Mouse (Mus musculus) forebrain, embryonic 14.5 days (tissue): ENCODE measurements around the gene Gm5460. TPM values are rescaled to one million over a fixed set of nuclear protein-coding genes. Genes with fewer than 3 reads are reported as not detected.

Experiments
- ATAC-seq: fragments of 200-750 bp; cut with Nextera tagmentation; 2 replicates; pipeline ENCODE4 v1.8.0; 2017; ENCODE audit warnings: mild to moderate bottlenecking, moderate library complexity
- DNase-seq: peaks from one replicate; pipeline ENCODE4 v3.0.0-alpha.2; 2015; ENCODE audit warnings: low spot score
- H3K27ac ChIP-seq: fragments of 300-500 bp; sonication (generic); 2 replicates; pipeline ENCODE4 v1.5.1; 2014; ENCODE audit warnings: low read depth, mild to moderate bottlenecking, control low read depth, low read length, moderate library complexity
- H3K27me3 ChIP-seq: fragments of 300-500 bp; sonication (generic); replicated peaks from 2 replicates; pipeline ENCODE4 v1.6.1; 2014; ENCODE audit warnings: low read length, control low read depth, mixed read lengths; ENCODE audit not compliant: control insufficient read depth, insufficient read depth
- H3K36me3 ChIP-seq: fragments of 300-500 bp; sonication (generic); 2 replicates; pipeline ENCODE4 v1.6.1; 2014; ENCODE audit warnings: low read length, control low read depth; ENCODE audit not compliant: control insufficient read depth, insufficient read depth
- H3K4me1 ChIP-seq: fragments of 300-500 bp; sonication (generic); 2 replicates; pipeline ENCODE4 v1.6.1; 2014; ENCODE audit warnings: antibody characterized with exemption, low read length, control low read depth; ENCODE audit not compliant: control insufficient read depth, insufficient read depth
- H3K4me2 ChIP-seq: fragments of 300-500 bp; sonication (generic); 2 replicates; pipeline ENCODE4 v1.6.1; 2014; ENCODE audit warnings: mild to moderate bottlenecking, control low read depth, low read length
- H3K4me3 ChIP-seq: fragments of 300-500 bp; sonication (generic); 2 replicates; pipeline ENCODE4 v1.5.1; 2014; ENCODE audit warnings: low read depth, low read length, control low read depth
- H3K9ac ChIP-seq: fragments of 300-500 bp; sonication (generic); 2 replicates; pipeline ENCODE4 v1.6.1; 2014; ENCODE audit warnings: mild to moderate bottlenecking, low read length, control low read depth, moderate library complexity
- H3K9me3 ChIP-seq: fragments of 300-500 bp; sonication (generic); replicated peaks from 2 replicates; pipeline ENCODE4 v1.6.1; 2016; ENCODE audit warnings: low read length, control low read depth, mixed read lengths; ENCODE audit not compliant: control insufficient read depth
- WGBS: fragments of 180-500 bp; shearing (Covaris S2); extraction: QIAGEN DNeasy Blood & Tissue Kit; methylation state at CpG from one replicate; pipeline ENCODE4 v1.1.7; 2014; 5-methylcytosine and 5-hydroxymethylcytosine counted together
- polyA plus RNA-seq: library from polyadenylated mRNA; unstranded; fragments of >200 nt; fragmentation: Nextera tagmentation; extraction: Ambion mirVana; gene quantifications from 2 replicates; pipeline ENCODE4 v1.2.1, GENCODE M21; 2014

The Gm5460 gene
- not detected in 2 replicates for polyA plus RNA-seq

GRCm38 (mm10) chr14:34016381-34016780, at the start of gene Gm5460:
TSS of gene Gm5460 (plus strand) at chr14:34016758.
- Histone ChIP-seq H3K9ac (no peak within 1 kb of the TSS), H3K4me1 (no peaks in the 10 kb centered on the region), H3K27ac (no peak within 1 kb of the TSS), H3K36me3 (no peaks in the 10 kb centered on the region), H3K4me3 (no peak within 1 kb of the TSS), H3K4me2 (no peak within 1 kb of the TSS), H3K27me3 (no peaks in the 10 kb centered on the region), H3K9me3 (no peaks in the 10 kb centered on the region)
- ATAC-seq (no peak), DNase-seq (no peak)
- WGBS = 91% methylated on average over 4 of the region's 4 CpGs

GRCm38 (mm10) chr14:33972679-33973078, 43.9 kb upstream of the Gm5460 start:
- H3K4me2 ChIP-seq = no peak overlapping the region
- H3K4me3 ChIP-seq = no peak overlapping the region
- no peaks in the 10 kb centered on the region for H3K4me1 ChIP-seq
- H3K36me3 ChIP-seq = no peaks in the 10 kb centered on the region
- 55% methylated on average over 7 of the region's 7 CpGs for WGBS
- no peaks in the 10 kb centered on the region for H3K27me3 ChIP-seq
- ATAC-seq = no peak
- H3K9ac ChIP-seq = no peak overlapping the region
- DNase-seq = peak; percentile 35
- H3K9me3 ChIP-seq = no peaks in the 10 kb centered on the region
- H3K27ac ChIP-seq = no peak overlapping the region

DNA sequence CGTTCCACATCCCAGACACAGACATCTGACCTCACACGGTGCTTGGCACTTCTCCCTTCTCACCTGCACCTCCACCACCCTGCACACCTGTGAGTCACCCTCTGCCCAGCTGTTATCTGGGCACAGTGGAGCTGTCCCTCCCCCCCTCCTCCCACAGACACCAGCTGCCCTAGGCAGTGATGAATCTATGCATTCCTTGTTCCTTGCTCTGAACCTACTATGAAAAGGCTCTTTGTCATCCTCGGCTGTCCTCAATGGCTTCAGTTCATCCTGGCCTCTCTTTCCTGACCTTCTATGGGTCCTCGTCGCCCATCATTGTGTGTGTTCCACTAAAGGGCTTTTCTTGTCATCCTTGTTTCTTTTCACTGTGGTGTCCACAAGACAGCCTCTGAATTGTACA, 41.8 kb upstream of the Gm5460 start:
- DNase-seq = no peak
- Histone ChIP-seq H3K27me3 (no peaks in the 10 kb centered on the region), H3K4me1 (peaks cover 5% of the 10 kb centered on the region; the same call in 1 of the 2 replicates), H3K27ac (no peak overlapping the region), H3K4me3 (no peak overlapping the region), H3K36me3 (no peaks in the 10 kb centered on the region), H3K4me2 (no peak overlapping the region), H3K9ac (no peak overlapping the region), H3K9me3 (no peaks in the 10 kb centered on the region)
- no peak for ATAC-seq
- WGBS = 74% methylated on average over 5 of the region's 5 CpGs

DNA sequence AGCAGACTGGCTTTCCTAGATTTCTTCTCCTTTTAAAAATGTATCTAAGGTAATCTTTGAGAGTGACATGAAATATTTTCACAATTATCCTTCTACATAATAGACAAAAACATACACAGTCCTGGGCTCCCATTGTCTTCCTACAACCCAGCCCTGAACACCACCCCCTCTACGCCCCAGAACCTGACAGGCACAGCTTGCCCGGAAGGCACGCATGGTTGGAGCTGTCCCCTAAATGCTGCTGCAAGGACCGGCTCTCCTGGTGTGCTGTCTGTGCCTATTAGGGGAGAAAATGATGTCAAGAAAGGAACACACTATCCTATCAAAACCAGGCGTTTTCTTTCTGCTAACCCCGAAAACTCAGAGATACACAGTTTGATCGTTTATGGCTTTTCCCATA, 38.8 kb upstream of the Gm5460 start:
- Histone ChIP-seq H3K4me1 (peaks cover 5% of the 10 kb centered on the region; the same call in 1 of the 2 replicates), H3K27me3 (no peaks in the 10 kb centered on the region), H3K9ac (no peak overlapping the region), H3K4me2 (no peak overlapping the region), H3K36me3 (no peaks in the 10 kb centered on the region), H3K9me3 (no peaks in the 10 kb centered on the region), H3K4me3 (no peak overlapping the region), H3K27ac (no peak overlapping the region)
- WGBS = 34% methylated on average over 7 of the region's 7 CpGs
- DNase-seq = no peak
- no peak for ATAC-seq

DNA sequence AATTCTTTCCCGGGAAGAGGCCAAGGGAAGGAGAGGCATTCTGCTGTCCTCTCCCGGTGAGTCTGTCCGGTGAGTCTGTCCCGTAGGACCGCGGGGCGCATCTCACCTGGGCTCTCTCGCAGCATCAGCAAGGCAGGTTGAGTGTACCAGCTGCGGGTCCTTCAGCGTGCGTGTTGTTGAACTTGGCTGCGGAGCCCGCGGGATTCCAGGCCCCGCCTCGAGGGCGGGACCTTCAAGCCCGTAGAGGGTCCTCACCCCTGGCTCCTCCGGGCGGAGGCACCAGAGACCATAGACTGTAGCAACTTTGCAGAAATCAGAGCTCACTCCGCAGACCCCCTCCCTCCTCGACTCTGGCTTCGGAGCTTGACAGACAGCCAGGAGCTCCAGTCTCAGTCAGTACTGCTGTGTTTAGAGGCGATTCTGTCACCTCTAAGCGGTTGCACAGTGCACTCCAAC, 37.9 kb upstream of the Gm5460 start, which contains the start of gene Zfp488:
Zfp488 (minus strand) TSS at position 161 of the 456 bp plus-strand sequence.
- peak; percentile 52 for DNase-seq
- Histone ChIP-seq H3K36me3 (no peaks in the 10 kb centered on the region), H3K9me3 (no peaks in the 10 kb centered on the region), H3K4me1 (peaks cover 5% of the 10 kb centered on the region; the same call in 1 of the 2 replicates), H3K27me3 (no peaks in the 10 kb centered on the region), H3K4me3 (peak within 1 kb of the TSS; percentile 29), H3K27ac (no peak within 1 kb of the TSS), H3K9ac (peak within 1 kb of the TSS; percentile 37; the same call in 1 of the 2 replicates), H3K4me2 (peak within 1 kb of the TSS; percentile 66)
- peak; percentile 69 for ATAC-seq
- under 1% methylated on average over 22 of the region's 25 CpGs for WGBS

- Histone ChIP-seq H3K4me2 (no peak overlapping the region), H3K4me1 (no peaks in the 10 kb centered on the region), H3K9me3 (no peaks in the 10 kb centered on the region), H3K36me3 (no peaks in the 10 kb centered on the region), H3K9ac (no peak overlapping the region), H3K4me3 (no peak overlapping the region), H3K27ac (no peak overlapping the region), H3K27me3 (no peaks in the 10 kb centered on the region)
- DNase-seq (no peak), ATAC-seq (no peak)
- WGBS = 41% methylated on average over 3 of the region's 3 CpGs
These were observed 27.4 kb upstream of the Gm5460 start for GRCm38 (mm10) chr14:33989201-33989600.

- ATAC-seq (no peak), DNase-seq (no peak)
- no peak overlapping the region for H3K4me3 ChIP-seq
- no peaks in the 10 kb centered on the region for H3K9me3 ChIP-seq
- H3K27ac ChIP-seq = no peak overlapping the region
- H3K9ac ChIP-seq = no peak overlapping the region
- 79% methylated on average over 4 of the region's 4 CpGs for WGBS
- H3K36me3 ChIP-seq = no peaks in the 10 kb centered on the region
- H3K4me1 ChIP-seq = no peaks in the 10 kb centered on the region
- H3K4me2 ChIP-seq = no peak overlapping the region
- no peaks in the 10 kb centered on the region for H3K27me3 ChIP-seq
These were observed 24.6 kb upstream of the Gm5460 start for GRCm38 (mm10) chr14:33991971-33992370.

GRCm38 (mm10) chr14:33993051-33993450, 23.5 kb upstream of the Gm5460 start:
- H3K4me2 ChIP-seq = no peak overlapping the region

DNA sequence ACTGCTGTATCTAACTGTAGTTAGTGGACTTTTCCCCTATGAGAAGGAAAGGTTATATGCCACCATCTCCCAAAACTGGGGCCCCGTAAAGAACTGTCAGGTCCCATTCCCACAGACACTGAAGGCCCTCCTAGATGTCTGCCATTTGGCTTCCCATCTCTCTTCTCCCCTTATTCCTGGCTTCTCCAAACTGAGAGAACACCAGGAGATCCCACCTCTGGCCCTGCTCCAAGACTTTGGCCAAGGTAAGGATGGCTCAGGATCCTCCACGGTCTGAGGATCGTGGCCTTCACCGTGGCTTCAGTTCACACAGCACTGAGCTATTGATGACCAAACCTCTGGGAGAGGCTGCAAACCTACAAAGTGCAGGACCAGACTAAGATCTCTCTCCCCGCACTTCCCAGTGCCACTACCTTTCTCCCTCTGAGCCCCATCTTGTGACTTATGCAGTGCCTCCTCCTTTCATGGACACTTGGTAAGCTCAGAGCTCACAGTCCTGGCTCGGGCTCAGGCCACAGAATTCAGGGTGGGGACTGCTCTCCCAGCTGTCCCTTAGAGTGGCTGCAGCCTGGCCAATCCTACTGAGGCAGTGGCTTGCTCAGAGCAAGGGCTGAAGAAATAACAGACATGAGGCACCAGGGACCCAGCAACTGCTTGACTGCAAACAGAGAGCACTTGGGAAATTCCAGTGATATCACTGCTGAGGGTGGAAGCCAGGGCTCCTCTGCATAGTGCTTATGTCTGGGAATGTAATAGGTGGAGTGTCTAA, 22.9 kb upstream of the Gm5460 start:
- ATAC-seq (no peak), DNase-seq (no peak)
- no peak overlapping the region for H3K4me2 ChIP-seq
- H3K36me3 ChIP-seq = no peaks in the 10 kb centered on the region
- H3K27ac ChIP-seq = no peak overlapping the region
- H3K9me3 ChIP-seq = no peaks in the 10 kb centered on the region
- WGBS = 90% methylated on average over 6 of the region's 6 CpGs
- H3K9ac ChIP-seq = no peak overlapping the region
- no peaks in the 10 kb centered on the region for H3K27me3 ChIP-seq
- H3K4me1 ChIP-seq = no peaks in the 10 kb centered on the region
- no peak overlapping the region for H3K4me3 ChIP-seq

More at GRCm38 (mm10) chr14:33993051-33993450, 23.5 kb upstream of the Gm5460 start:
- Histone ChIP-seq H3K27me3 (no peaks in the 10 kb centered on the region), H3K9ac (no peak overlapping the region), H3K27ac (no peak overlapping the region), H3K4me1 (no peaks in the 10 kb centered on the region), H3K36me3 (no peaks in the 10 kb centered on the region), H3K9me3 (no peaks in the 10 kb centered on the region), H3K4me3 (no peak overlapping the region)
- DNase-seq = no peak
- WGBS = 94% methylated on average over 9 of the region's 9 CpGs
- no peak for ATAC-seq
